Mouse (Mus musculus) spleen, adult 12 weeks (tissue): ENCODE measurements around the gene Piga.

Source experiments
- DNase-seq: peaks from one replicate; pipeline ENCODE4 v3.0.0; 2022; ENCODE audit warnings: low spot score

The Piga gene

GRCm38 (mm10) chrX:164432682-164433081 lies 13.1 kb downstream of the Piga start:
- no peak for DNase-seq

DNA sequence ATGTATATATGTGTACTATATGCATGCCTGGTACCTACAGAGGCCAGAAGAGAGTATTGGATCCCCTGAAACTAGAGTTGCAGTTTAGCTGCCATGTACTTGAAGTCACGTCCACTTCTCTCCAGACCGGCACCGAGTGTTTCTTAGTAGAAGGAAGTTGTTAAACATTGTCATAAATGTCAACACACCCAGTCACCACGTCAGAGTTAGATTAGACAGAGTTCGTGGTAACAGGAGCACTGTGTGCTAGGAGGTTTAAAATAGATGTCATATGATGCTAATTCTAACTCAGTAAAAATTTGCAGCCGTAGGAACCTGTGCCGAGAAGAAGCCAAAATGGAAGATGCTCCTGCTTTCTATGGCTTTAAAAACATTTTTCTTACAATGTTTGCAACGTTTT lies 17.1 kb downstream of the Piga start, which contains the start of gene Asb11:
Gene Asb11 (plus strand): TSS at position 286 of the 400 bp plus-strand sequence.
- DNase-seq = no peak

GRCm38 (mm10) chrX:164439462-164439861 lies 19.9 kb downstream of the Piga start:
- no peak for DNase-seq

DNA sequence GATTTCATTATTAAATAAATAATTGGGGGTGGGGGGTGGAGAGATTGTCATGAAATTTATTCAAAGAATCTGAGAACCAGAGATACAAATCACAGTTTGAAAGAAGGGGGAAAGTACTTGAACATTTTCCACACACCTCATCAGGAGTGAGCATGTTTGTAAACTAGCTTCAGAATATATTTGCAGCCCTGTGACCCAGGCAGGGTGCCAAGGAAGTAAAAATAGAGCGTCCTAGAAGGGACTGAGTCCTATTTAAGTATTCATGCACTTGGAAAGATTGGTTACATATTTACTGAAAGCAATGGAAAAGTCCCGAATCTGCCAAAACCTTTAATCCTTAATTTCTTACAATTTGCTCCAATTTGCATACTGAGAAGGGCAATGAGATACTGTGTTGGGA lies 20.6 kb downstream of the Piga start:
- DNase-seq = no peak

GRCm38 (mm10) chrX:164440703-164441102 lies 21.1 kb downstream of the Piga start:
- DNase-seq = no peak

- DNase-seq = no peak
Observed at GRCm38 (mm10) chrX:164441306-164441705, 21.7 kb downstream of the Piga start.

DNA sequence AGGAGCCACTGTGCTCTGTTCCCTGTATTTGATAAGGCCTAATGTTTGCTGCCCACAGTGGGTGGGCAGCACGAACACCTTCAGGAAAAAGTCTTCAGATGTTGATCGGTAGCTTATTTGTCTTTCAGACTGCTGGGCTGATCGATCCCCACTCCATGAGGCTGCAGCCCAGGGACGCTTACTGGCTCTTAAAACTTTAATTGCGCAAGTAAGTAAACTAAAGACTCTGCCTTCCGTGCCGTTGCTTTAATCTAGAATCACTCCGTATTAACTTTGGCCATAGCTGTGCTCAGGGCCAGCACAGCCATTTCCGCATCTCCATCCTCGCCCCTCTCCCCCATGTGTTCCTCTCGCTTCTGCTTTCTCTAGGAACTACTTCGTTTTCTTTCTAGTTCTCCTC lies 26.0 kb downstream of the Piga start:
- no peak for DNase-seq

DNA sequence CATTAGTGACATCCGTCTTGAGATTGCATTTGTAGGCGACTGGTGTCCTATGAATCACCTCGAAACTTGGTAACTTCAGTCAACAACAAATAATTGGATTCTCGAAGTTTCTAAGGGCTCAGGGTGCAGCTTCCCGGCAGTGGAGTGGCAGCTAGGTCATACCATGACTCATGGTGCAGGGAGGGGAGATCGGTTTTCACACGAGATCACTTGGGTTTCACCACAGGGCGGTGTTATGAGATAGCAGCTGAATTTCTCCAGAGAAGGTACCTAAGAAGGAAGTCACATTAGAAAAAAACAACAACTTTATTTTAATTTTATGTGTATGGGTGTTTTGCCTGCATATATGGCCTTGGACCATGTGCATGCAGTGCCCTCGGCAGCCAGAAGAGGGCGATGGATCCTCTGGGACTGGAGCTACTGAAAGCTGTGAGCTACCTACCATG lies 26.5 kb downstream of the Piga start:
- DNase-seq = no peak

DNA sequence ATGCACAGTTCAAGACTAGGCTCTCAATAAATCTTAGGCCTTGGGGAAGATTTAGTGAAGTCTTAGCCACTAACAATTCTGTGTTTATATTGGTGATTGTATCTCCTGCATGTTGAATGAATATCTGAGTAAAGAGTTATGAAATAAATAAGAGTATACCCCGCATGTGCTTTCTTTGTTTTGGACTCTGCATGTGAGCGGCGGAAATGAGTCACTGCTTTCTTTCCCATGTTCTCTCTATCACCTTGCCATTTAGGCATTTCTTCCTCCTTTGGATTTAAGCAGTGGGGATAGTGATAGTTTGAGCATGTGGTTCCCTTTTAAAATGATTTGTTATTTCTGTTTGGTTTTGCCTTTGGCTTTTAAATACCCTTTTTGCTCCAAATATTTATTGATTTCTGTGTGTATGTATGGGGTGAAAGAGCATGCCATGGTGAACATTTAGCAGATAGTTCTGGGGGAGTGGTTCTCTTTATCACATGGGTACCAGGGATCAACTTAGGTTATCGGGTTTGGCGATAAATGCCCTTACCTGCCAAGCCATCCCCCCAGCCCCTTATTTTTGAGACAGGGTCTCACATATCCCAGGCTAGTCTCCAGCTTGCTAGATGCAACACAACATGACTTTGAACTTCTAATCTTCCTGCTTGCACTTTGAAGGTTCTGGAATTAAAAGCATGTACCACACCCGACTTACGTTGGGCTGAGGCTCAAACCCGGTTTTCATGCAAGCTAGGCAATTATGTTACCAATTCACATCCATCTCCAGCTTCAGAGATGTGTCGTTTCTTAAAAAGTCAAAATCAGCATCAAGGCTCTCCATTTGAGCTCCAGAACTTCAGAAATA lies 27.5 kb downstream of the Piga start:
- no peak for DNase-seq

DNA sequence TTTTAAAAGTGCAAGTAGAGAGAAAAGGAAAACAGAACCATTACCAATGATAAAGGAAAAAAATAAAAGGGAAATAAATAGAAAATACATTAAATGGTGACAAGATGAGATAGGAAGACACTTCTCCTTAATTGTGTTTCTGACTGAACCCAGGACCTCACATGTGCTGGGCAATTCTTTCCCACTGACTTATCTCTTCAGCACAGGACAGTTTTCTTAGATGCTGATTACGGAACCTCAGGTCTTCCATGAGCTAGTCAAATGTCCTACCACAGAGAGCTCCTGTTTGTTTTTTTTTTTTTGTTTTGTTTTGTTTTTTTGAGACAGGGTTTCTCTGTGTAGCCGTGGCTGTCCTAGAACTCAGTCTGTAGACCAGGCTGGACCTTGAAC lies 28.1 kb downstream of the Piga start:
- DNase-seq = no peak

- no peak for DNase-seq
Observed at GRCm38 (mm10) chrX:164449201-164449600, 29.6 kb downstream of the Piga start.

GRCm38 (mm10) chrX:164459205-164459878 lies 39.8 kb downstream of the Piga start:
- DNase-seq = no peak
